Mouse (Mus musculus): ENCODE measurements around the gene Rpl19.
A peak's percentile ranks its signal among the peaks of the same experiment; 100 is the strongest.

Gene Rpl19

DNA sequence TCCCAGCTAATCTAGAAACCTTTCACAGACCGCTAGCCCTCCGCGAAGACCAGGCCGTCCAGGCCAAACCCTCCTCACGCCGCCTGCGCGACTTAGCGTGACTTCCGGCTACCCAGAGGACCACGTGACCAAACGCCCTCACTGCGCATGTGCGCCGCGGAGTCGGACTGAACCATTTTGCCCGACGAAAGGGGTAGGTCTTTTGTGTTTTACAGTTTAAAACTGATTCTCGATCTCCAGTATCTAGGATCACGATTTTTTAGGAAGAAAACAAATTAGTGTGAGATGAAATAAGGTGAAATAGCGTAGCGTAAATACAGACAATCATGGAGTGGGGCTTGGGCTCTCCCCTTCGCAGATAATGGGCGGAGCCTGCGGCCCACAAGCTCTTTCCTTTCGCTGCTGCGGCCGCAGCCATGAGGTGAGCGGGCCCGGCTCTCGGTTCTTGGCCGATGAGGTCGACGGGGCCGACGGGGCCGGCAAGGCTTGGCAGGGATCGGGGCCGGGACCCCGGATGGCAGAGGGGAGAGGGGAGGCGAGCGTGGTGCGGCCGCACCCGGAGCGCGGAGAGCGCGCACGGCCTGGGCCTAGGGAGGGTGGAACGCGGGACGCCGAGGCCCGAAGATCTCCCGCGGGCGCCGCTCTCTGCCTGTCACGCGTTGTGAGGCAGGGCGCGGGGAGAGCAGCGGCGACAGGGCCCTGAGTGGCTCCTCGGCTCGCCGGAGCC is at the start of gene Rpl19:
Gene Rpl19, plus strand, starts transcription at position 141 of the 727 bp plus-strand sequence.
- DNase-seq (ENCODE audit: low spot score in 2 of 2) = peak; percentile 92 to 93

DNA sequence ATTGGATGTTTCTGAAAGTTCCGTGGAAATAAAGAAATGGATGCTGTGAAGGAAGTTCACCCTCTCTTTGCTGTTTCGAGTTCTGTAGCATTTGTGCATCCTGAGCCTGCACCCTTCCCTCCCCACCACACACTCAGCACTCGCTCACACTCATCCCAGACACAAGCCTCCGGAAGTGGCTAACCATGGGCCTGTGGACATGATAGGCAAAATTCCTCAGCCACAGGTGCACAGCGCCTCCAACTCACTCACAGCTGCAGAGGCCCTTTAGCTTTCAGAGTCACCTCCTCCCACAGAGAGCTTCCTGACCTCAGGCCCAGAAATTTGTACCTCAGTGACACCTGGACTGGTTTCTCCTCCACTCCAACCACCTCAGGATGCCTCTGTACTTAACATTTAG is 48.7 kb upstream of the Rpl19 start:
- DNase-seq (ENCODE audit: low spot score in 2 of 2) = no peak

DNA sequence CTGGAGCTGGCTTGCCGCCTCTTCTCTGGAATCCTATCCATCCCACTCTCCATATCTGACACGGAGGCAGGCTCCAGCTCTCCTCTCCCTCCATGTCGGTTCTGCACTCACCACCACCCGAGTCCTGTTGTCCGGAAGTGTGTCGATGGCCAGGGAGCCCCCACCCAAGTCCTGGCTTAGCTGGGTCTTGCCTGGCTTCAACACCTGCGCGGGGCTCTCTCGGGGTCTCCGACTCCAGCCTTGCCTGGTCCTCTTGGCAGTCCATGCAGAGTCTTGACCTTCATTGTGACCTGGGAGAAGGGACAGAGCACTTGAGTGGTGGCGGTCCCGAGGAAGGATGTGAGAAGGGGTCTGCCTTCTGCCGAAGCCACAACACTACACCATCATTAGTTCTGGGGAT is 48.1 kb upstream of the Rpl19 start:
- no peak for DNase-seq (ENCODE audit: low spot score in 2 of 2)

DNA sequence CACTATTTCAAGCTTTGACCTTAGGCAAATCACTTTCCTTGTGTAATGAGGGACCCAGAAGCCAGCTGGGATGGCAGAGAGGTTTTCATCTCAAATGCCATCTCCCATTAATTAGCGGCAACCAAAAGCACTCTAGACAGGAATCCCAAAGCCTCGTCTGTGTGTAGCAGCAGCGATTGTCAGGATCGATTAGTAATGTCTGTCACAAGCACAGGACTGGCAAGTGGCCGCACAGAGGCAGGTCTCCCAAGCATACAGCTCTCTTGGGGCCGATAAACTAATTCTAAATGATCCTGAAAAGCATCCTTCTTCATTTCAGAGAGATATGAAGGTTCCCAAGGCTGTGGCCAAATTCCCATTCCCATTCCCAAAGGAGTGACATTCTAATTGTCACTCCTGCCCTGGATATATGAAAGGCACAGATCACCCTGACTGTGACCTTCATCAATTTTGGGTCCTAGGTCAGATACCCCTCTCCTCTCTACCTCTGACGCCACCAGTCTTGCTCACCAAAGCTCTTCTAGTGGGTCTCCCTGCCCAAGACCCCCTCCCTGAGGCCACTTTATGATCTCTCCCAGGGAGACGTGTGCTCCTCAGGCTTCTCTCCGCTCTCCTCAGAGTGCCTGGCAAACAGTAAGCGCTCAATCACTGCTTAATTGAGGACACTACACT is 46.5 kb upstream of the Rpl19 start:
- DNase-seq (ENCODE audit: low spot score in 2 of 2) = no peak

DNA sequence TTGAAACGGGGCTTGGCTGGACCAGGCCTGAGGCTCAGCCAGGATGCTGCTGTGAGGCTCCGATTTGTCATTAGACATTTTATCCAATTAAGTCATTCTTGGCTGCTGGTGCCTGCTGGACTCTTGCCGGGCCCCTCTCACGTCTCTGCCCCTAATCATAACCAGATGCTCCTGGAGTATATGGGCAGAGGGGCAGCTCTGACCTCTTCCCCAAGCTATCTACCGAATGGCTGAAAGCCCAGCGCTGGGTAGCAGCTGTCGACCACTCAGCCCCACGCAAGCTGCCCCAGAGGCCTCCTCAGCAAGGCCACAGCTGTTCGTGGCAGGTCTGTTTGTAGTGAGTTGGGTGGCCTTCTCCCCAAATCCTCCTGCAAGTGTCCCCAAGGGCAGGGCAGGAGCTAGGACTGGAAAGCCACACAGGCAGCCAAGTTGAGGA is 46.0 kb upstream of the Rpl19 start:
- DNase-seq (ENCODE audit: low spot score in 2 of 2) = no peak

DNA sequence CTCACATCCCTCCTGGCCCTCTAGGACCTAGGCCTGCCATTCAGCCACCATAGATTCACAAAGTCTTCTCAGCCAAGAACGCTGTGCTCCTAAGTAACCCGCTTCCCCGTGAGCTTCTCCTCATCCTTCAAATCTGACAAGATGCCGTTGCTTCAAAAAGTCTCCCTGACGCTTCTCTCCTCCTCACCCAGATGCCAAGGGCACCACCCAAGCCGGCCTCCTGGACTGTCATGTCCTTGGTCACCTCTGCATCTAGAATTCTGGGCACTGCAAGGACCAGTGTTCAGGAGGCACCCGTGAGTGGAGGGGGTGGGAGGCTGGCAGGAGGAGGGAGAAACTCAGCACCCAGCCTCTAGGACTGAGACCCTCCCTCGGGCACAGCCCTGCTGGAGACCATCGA is 43.8 kb upstream of the Rpl19 start:
- no peak for DNase-seq (ENCODE audit: low spot score in 2 of 2)

DNA sequence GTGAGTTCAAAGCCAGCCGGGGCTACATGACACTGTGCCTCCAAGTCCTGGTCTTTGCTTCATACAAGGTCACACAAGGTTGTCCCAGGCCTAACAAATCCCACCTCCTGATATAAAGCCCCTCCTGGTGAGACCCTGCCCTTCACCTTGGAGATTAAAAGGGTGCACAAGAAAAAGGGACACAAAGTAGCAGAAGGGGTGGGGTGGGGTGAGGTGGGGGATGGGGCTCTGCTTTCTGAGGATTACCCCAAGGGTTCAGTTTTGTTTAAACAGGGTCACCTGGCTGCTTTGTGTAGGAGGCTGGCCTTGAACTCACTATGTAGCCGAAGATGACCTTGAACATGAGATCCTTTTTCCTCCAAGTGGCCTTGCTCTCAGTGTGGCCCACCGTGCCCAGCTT is 43.0 kb upstream of the Rpl19 start:
- no peak for DNase-seq (ENCODE audit: low spot score in 2 of 2)

DNA sequence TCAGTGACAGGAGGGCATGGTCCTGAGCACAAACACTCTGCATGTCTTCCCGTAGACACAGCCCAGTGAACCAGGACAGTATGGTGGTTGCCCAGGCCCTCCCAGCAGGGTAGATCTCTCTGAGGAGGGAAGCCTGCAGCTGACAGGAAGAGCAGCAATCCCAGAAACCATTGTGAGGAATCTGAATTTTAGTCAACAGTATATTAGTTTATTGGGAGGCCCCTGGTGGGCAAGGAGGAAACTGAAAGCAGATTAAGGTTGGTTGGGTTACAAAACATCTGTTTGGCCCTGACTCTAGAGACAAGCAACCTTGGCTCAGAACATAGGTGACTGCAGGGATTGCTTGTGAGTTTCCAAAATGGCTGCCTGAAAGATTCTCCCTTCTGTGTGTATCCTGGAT is 42.5 kb upstream of the Rpl19 start:
- DNase-seq (ENCODE audit: low spot score in 2 of 2) = no peak

DNA sequence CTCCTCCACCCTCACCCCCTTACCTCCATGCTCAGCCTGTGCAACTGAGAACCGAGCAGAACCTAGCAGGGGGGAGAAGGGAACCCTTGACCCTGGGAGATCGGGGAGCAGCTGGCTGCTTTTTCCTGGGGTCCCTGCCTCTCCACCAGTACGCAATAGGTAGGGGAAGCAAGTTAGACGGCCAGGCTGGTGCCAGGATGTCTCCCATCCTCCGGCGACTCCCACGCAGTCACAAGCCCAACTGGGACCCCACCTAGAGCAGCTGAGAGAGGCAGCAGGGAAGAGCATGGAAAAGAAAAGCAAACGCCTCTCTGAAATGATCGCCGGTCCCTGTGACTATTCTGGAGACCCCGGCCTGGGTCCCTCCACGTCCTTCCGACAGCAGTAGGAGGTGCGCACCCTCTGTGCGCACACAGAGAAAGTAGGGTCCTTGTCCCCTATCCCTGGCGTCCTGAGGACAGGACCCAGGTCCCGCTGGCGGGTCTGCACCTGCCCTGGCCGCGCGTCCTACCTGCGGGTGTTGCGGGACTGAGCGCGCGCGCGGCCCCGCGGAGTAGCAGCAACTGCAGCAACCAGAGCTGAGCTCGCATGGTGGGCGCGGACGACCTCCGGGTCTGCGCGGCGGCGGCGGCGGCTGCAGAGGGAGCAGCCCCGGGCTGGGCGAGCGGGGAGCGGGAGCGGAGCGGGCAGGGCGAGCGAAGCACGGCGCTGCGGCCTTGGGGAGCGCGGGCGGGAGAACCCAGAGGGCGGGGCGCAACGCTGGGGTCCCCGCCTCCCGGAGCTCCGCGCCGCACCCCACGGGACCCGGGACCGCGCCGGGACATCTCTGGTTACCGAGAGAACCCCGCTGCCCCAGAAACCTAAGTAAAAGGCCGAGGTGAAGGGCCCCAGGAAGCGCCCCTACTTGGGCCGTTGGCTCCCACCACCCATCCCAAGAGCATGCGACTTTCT is 40.5 kb upstream of the Rpl19 start, which contains the start of gene Plxdc1:
Gene Plxdc1, minus strand, starts transcription at position 718 of the 951 bp plus-strand sequence.
- DNase-seq (ENCODE audit: low spot score in 2 of 2) = no peak

DNA sequence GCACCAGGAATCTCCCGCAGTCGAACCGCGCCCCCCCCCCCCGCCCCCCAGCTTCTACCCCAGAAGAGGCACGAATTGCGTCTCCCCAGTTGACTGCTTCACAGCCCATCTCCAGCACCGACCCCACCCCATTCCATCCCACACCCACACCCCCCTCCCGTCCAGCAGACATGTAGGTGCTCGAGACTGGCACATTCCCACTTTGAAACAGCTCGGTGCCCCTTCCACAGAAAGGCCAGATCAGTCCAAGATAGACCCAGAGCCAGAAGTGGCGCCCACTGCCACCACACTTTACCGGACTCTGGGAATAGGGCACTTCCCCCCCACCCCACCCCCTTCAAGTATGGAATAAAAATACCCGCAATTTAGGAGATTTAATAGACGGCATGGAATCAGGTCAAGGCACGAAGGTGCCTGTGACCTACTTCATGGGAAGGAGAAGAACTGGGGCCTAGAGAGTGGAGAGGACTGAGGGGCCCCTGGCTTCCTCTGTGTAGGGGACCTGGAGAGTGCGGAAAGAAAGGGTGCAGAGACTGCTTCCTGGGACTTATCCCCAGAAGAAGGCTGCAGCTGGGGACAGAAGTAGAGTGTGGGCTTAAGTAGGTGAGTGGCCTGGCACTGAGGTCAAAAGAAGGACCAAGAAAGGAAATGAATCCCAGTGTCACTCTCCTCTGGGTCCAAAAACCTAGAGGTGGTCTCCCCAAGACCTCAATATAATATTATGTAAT is 39.6 kb upstream of the Rpl19 start:
- DNase-seq (ENCODE audit: low spot score in 2 of 2) = no peak

DNA sequence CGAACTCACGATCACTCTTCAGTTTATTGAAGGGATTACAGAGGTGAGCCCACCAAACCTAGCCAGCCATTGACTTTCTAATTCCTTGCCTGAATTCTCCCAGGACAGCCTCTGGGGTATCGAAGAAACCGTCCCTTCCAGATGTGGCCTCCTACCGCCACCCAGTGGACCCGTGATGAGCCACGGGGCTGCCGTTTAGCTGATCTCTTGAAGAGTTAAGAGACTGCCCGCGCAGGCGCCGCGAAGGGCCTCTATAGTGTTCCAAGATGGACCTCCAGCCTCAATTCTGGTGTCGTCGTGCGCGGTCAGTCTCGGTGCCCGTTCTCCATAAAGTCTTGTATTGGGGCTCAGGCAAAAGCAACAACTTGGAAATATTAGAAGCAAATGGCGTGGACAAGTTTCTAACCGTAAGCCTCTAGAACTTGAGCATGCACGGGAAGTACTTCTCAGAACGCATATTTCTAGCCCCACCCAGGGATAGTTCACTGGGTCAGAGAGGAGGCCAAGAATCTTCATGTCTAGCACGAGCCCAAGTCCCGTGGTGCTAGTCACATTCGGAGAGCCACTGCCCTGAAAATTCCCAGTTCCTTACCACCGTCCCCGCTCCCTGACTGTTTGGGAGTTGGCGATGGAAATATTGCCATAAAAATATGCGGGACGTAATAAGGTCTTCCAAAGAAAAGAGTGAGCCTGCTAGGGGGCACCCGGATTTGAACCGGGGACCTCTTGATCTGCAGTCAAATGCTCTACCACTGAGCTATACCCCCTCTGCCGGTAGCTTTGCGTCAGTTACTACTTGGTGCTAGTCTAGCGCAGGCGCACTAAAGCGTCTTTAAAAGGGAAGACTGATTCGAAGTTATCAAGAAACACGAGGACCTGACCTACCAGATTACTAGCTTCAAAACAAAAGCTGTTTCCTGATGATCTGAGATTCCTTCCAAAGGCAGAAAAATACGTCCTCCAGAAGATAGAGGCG is 38.7 kb upstream of the Rpl19 start:
- peak; percentile 98 to 99 for DNase-seq (ENCODE audit: low spot score in 2 of 2)

DNA sequence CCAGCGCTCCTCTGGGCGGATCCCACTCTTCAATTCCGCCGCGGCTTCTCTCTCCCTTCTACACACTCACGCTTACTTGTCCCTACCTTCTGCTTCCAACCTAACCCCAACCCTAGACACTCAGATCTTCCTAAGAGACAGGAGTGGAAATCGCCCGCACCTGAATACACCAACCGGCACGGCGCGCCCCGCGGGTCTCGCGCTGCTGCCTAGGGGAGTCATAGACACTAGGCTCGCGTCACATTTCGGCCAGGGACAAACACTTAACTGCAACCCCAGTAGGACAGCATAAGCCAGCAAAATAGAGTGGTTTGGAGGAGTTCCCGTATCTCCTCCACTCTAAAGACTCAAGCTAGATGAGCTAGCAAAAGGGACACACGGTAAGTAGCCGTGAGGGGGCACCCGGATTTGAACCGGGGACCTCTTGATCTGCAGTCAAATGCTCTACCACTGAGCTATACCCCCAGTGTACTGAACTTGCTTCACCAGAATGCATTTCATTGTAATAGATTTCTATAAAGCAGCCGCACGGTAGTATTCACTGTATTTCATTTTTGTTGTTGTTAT is 37.9 kb upstream of the Rpl19 start:
- DNase-seq (ENCODE audit: low spot score in 2 of 2) = peak; percentile 89 to 91

DNA sequence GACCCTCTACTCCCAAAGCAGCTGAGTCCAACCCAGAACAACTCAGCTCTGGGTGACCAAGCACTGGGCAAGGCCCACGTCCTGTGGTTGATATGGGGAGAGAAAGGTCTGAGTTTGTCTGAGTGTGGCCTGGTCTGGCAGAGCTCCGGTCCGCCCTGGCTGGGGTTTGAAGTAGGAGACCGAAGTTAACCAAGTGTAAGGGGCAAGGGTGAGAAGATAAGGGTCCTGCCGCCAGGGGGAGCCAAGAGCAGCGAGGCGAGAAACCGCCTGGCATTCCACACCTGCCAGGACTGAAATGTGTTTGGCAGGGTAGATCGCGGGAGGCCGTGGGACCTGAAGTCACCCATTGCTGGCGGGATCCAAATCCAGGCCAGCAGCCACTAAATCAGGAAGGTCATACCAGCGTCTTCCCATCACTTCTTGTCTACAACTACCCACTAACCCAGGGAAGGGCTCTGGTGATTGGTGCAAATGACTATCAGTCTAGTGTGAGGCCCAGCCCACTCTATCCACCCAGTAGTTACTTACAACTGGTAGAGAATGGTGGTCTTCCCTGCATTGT is 31.9 kb upstream of the Rpl19 start:
- peak; percentile 70 to 80 for DNase-seq (ENCODE audit: low spot score in 2 of 2)

DNA sequence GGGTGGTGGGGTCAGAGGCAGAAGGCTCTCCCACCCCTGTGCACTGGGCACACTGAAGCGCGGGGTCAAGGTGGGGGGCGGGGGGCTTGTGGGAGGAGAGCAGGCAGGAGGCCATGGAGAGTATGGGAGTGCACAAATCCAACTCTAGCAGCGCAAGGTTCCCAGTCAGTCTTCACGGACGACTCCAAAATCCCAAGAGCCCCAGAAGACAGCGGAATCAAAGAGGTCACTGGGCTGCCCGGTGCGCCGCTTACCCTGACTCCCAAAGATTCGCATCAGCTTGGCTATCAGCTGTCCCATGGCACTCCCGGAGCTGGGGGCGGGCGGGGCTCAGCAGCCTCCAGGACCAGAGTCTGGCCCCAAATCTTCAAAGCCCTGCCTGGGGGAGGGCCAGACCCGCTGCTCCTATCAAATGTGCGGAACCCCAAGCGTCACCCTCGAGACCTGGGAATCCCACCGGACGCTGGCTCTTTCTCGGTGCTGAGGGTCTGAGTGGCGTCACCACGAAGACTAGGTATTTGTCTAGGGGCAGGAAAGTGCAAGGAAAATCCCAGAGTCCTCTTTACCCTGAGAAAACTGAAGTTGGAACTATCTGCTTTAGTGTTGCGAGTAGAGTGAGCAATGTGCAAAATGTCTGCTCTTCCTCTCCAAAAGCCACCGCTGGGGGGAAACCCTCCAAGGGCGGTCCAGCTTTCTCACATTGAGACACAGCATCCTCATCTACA is 30.8 kb upstream of the Rpl19 start, which contains the start of gene Arl5c:
Gene Arl5c, minus strand, starts transcription at position 618 of the 725 bp plus-strand sequence.
- no peak for DNase-seq (ENCODE audit: low spot score in 2 of 2)

DNA sequence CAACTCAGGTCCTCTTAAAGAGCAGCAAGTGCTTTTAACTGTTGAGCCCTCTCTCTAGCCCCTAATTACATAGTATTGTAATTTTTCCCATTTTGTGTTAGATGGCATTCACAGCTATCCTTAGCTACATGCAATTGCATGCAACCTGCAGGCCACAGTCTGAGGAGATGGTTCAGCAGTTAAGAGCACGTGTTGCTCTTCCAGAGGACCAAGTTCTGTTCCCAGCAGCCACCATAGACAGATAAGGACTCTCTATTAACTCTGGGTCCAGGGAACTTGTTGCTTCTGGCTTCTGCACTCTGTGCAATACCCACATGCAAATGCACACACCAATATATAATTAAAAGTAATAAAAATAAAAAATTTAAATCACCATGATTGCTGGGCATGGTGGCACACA is 29.8 kb upstream of the Rpl19 start:
- no peak for DNase-seq (ENCODE audit: low spot score in 2 of 2)

DNA sequence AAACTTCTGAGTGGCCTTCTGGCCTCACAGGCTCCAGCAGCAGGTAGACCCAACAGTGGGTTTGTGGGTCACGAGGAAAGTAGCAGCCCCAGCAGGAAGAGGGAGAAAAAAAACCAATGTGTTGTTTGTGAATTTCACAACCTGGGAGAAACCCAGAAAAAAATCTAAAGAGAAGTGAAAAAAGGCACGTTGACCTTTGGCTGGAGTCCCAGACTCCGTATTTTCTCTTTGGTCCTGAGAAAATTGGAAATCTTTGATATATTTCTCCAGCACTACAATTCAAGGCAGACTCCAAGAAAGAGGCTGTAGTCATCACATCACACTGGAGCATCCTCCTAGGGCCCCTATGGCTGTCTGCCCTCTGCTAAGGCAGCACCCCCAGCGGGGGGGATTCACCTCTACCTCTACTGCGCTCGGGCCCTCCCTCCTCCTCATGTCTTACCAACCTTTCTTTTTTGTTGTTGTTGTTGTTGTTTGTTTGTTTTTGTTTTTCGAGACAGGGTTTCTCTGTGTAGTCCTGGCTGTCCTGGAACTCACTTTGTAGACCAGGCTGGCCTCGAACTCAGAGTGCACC is 29.0 kb upstream of the Rpl19 start:
- no peak for DNase-seq (ENCODE audit: low spot score in 2 of 2)

DNA sequence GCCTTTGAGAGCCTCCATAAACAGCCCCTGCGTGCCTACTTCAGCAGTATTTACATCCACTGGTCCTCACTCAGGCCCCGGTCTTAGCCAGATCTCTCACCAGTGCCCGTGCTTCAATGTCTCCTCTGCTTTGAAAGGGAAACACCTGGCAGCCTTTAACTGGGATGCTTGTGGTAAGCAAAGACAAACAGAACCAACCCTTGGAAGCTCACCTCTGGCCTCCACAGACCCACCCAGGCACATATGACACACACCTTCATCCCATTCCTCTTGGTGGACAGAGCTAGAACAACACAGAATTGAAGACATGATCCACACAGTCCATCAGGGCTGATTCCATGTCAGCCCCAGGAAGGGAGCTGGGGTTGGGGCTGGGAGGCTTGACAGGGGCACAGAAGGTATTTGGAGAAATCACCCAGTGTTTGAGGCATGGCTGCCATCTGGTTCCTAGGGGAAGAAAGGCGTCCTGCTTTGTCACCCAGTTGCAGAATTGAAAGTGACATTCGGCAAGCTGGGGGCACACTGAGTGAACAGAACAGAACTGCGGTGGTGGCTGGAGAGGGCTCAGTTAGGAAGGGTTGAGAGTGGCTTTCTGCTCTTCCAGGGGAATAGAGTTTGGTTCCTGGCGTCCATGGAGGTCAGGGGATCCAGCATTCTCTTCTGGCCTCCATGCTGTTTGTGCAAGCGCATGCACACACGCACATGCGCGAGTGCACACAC is 28.3 kb upstream of the Rpl19 start:
- DNase-seq (ENCODE audit: low spot score in 2 of 2) = peak in 1 of 2 experiments; percentile 16
